8 mouse cellular contexts compared by ENCODE assay signal in the genomic region with DNA sequence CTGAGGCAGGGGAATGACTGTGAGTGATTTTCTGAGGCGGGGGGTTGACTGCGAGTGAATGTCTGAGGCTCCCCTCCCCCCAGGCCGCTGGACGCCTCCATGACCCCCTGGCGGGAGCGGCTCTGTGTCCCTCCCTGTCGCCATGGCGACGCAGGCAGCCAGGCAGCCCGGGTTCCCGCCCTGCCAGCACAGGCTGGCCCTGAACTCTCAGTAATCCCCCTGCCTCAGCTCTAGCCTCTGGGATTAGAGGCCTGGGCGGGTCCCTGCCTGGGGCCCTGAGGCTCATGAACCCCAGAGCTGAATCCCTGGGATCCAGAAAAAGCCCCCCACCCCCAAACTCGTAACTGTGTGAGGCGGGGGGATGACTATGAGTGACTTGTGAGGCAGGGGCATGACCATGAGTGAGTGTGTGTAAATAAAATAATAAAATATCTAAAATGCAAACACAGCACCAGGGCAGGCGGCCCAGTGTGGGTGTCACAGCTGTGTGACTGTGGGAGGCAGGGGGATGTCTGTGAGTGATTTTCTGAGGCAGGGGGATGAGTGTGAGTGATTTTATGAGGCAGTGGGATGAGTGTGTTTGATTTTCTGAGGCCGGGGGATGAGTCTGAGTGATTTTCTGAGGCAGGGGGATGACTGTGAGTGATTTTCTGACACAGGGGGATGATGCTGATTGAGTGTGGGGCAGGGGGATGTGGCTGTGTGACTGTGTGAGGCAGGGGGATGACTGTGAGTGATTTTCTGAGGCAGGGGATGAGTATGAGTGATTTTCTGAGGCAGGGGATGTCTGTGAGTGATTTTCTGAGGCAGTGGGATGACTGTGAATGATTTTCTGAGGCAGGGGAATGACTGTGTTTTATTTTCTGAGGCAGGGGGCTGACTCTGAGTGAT. TPM values are rescaled to one million over a fixed set of nuclear protein-coding genes. Genes with fewer than 3 reads are reported as not detected.
DNase-seq lines count a peak whose midpoint lies in the region; ATAC-seq and TF ChIP-seq lines count a peak whose summit lies in the region.
"Not testable (repeated sequence)": the region's sequence is repeated elsewhere in the genome, so short reads cannot be mapped to it uniquely, and the experiment has no call there.

No protein-coding gene starts in this region.

- not testable (repeated sequence) for H3K36me3 ChIP-seq in embryonic facial prominence, embryonic 14.5 days (ENCODE audit: control insufficient read depth, insufficient read depth, low read length); heart, embryonic 12.5 days; kidney, embryonic 14.5 days (ENCODE audit: control insufficient read depth, insufficient read depth, low read length); liver, postnatal 0 days (replicated peaks; ENCODE audit: insufficient read depth, low read length); splenic B cell, adult 2 months (ENCODE audit: control insufficient read depth, insufficient read depth, low read length, poor library complexity, severe bottlenecking)

- peaks cover 20% of the 10 kb centered on the region for H3K9me3 ChIP-seq in embryonic facial prominence, embryonic 14.5 days (ENCODE audit: control insufficient read depth, low read length)
- peaks cover 16% of the 10 kb centered on the region for H3K9me3 ChIP-seq in heart, embryonic 12.5 days (replicated peaks)
- peaks cover 18% of the 10 kb centered on the region for H3K9me3 ChIP-seq in kidney, embryonic 14.5 days (ENCODE audit: control insufficient read depth, low read length)
- not testable (repeated sequence) for H3K9me3 ChIP-seq in liver, postnatal 0 days (ENCODE audit: low read length)

- H3K9ac ChIP-seq in embryonic facial prominence, embryonic 14.5 days (ENCODE audit: low read depth, low read length); heart, embryonic 12.5 days; kidney, embryonic 14.5 days (ENCODE audit: low read depth, low read length); liver, postnatal 0 days (replicated peaks): not testable (repeated sequence)

- DNase-seq in A20 (ENCODE audit: low read depth, low spot score): peak; percentile 41
- peak; percentile 29 to 34 for DNase-seq in adrenal gland, postnatal 4 days (ENCODE audit: low spot score in 2 of 2)
- DNase-seq in embryonic facial prominence, embryonic 14.5 days (ENCODE audit: low spot score): peak; percentile 89
- DNase-seq in liver, postnatal 0 days: peak; percentile 79
- DNase-seq in naive thymus-derived CD4-positive, alpha-beta T cell, adult 2 months (ENCODE audit: low read depth): peak; percentile 77
- DNase-seq in splenic B cell, adult 2 months (ENCODE audit: low read depth, low spot score): peak; percentile 82

- not testable (repeated sequence) for H3K4me1 ChIP-seq in embryonic facial prominence, embryonic 14.5 days (ENCODE audit: control insufficient read depth, insufficient read depth, low read length); heart, embryonic 12.5 days (replicated peaks); kidney, embryonic 14.5 days (ENCODE audit: control insufficient read depth, insufficient read depth, low read length); liver, postnatal 0 days (ENCODE audit: insufficient read depth)

- TF ChIP-seq CTCF in liver, postnatal 0 days (IDR thresholded peaks at IDR 0.05; ENCODE audit: low read depth): not testable (repeated sequence)

- ATAC-seq in embryonic facial prominence, embryonic 14.5 days (ENCODE audit: low read depth): peak; percentile 89
- peak; percentile 92 for ATAC-seq in heart, embryonic 12.5 days (ENCODE audit: insufficient number of reproducible peaks, low FRiP score)
- ATAC-seq in kidney, embryonic 14.5 days (ENCODE audit: low FRiP score, low TSS enrichment): peak; percentile 90
- ATAC-seq in liver, postnatal 0 days: peak; percentile 77

- WGBS in embryonic facial prominence, embryonic 14.5 days: 67% methylated on average over 13 of the region's 16 CpGs
- WGBS in heart, embryonic 12.5 days: 64% methylated on average over 16 of the region's 16 CpGs
- 76% methylated on average over 14 of the region's 16 CpGs for WGBS in kidney, embryonic 14.5 days
- 70% methylated on average over 14 of the region's 16 CpGs for WGBS in liver, postnatal 0 days (ENCODE audit: insufficient replicate concordance)

- not testable (repeated sequence) for H3K27ac ChIP-seq in embryonic facial prominence, embryonic 14.5 days (replicated peaks; ENCODE audit: low read depth, low read length); heart, embryonic 12.5 days (ENCODE audit: poor library complexity, severe bottlenecking); kidney, embryonic 14.5 days (ENCODE audit: low read depth, low read length); liver, postnatal 0 days (ENCODE audit: low read depth)

- H3K27me3 ChIP-seq in embryonic facial prominence, embryonic 14.5 days (replicated peaks; ENCODE audit: control insufficient read depth, insufficient read depth, low read length); heart, embryonic 12.5 days (replicated peaks); kidney, embryonic 14.5 days (ENCODE audit: control insufficient read depth, insufficient read depth, low read length); liver, postnatal 0 days (ENCODE audit: insufficient read depth, low read length); splenic B cell, adult 2 months (ENCODE audit: control insufficient read depth, insufficient read depth, low read length, poor library complexity, severe bottlenecking): not testable (repeated sequence)

- not testable (repeated sequence) for TF ChIP-seq EP300 in liver, postnatal 0 days (IDR thresholded peaks at IDR 0.05; ENCODE audit: low read depth)

- H3K4me3 ChIP-seq in embryonic facial prominence, embryonic 14.5 days (ENCODE audit: low read depth, low read length); heart, embryonic 12.5 days; kidney, embryonic 14.5 days (ENCODE audit: low read length); liver, postnatal 0 days (ENCODE audit: low read depth, low read length): not testable (repeated sequence)

- not testable (repeated sequence) for H3K4me2 ChIP-seq in embryonic facial prominence, embryonic 14.5 days (ENCODE audit: low read depth, low read length); heart, embryonic 12.5 days; kidney, embryonic 14.5 days (replicated peaks; ENCODE audit: low read depth, low read length); liver, postnatal 0 days (ENCODE audit: low read depth, low read length)

RNA-seq across cellular contexts. Expression of a gene that starts 27.1 kb away (rescaled TPM):
- total RNA-seq in adrenal gland, postnatal 4 days (2021): 1 to 10 TPM in 1 of 2 experiments, under 1 TPM in 1; 0.67 to 1.1 TPM
- polyA plus RNA-seq in embryonic facial prominence, embryonic 14.5 days (2014; fragmentation: Nextera tagmentation; extraction: Ambion mirVana): 0.07 TPM in 1 of 2 replicates, not detected in the other
- polyA plus RNA-seq in heart, embryonic 12.5 days (2016; fragmentation: Nextera tagmentation; extraction: Ambion mirVana): 0.12 TPM in 1 of 2 replicates, not detected in the other
- polyA plus RNA-seq in kidney, embryonic 14.5 days (2014; fragmentation: Nextera tagmentation; extraction: Ambion mirVana): 0.13 TPM in 1 of 2 replicates, not detected in the other
- not detected in 2 replicates for polyA plus RNA-seq in liver, postnatal 0 days (2015; fragmentation: Nextera tagmentation; extraction: Ambion mirVana)

Comparison
In these comparisons a context has a peak if more than half of its experiments do, and no peak if none do; other contexts are left out.
1. DNase-seq: peak in every context shown above with its lines; median percentile 89 in embryonic facial prominence, embryonic 14.5 days; 82 in splenic B cell, adult 2 months; 79 in liver, postnatal 0 days; 77 in naive thymus-derived CD4-positive, alpha-beta T cell, adult 2 months; 41 in A20; 32 in adrenal gland, postnatal 4 days.